Mouse (Mus musculus): Measurements from ENCODE around the gene Tbc1d30.

GRCm38 (mm10) chr10:121351066-121351581 is at the start of gene Tbc1d30:
- no peak for TF ChIP-seq CTCF (IDR thresholded peaks at IDR 0.05; ENCODE audit: low read depth, low read length)
- TF ChIP-seq POLR2A (IDR thresholded peaks at IDR 0.05; ENCODE audit: borderline replicate concordance, low read depth, low read length): no peak
